Mouse (Mus musculus) urinary bladder, postnatal 14 days (tissue): ENCODE measurements around the gene Tlnrd1.

Experiments used
- DNase-seq: peaks from one replicate; pipeline ENCODE4 v3.0.0; 2021; ENCODE audit warnings: low spot score

The Tlnrd1 gene

GRCm38 (mm10) chr7:83884921-83885532, 922 bp upstream of the Tlnrd1 start:
- peak; percentile 4 for DNase-seq

DNA sequence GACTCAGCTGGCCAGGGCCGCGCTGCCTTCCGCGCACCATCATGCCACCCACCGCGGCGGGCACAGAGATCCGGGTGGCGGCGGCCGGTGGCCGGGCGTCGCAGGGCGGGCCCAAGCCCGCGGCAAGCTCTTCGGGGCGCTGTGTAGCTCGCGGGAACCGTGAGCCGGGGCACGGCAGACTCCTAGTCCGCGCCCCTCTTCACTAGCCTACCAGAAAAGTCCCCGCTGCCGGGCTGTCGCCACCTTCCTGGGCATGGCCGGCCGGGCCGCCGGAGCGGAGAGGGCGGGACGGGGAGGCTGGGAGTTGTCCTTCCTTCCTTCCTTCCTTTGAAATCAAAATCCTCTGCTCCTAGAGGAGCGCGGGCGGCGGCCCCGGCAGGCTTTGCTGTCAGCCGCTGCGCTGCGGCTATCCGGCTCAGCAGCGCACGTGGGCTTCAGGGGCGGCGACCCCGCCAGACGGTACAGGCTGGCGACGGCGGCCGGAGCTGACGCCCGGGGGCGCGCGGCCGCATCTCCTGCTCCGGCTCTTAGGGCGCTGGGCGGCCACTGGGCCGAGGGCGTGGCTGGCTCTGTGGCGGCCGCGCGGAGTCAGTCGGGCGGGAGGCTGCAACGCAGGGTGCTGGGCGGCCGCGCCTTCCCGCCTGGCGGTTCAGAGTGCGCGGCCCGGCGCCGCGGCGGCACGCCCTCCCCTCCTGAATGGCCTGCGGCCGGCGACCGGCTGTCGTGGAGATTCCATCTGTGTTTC, 657 bp downstream of the Tlnrd1 start:
- DNase-seq = peak; percentile 80

DNA sequence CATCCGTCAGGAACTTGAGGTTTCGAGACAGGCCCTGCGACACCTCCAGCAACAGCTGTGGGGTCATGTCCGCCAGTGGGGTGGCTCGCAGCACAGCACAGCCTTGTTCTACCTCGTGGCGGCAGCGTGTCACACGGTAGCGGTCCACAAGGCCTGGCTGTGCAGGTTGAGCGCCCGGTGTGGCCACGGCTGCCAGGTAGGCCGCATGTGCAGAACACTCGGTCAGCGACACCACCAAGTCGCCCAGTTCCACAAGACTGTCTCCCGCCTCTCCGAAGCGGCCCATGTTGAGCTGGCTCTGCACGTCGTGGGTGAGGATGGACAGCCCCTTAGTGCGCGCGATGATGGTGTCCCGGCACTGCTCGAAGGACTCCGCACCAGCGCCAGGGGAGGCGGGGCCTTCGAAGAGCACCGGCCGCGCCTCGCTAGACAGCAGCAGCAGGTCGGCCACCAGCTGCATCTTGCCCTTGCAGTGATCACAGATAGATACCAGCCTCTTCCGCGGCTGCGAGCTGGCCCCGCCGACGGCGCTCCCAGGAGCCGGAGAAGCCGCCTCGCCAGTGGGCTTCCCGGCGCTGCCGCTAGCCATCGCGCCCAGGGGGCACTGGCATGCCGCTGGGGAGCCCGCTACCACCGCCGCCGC, 1.4 kb downstream of the Tlnrd1 start:
- peak; percentile 63 for DNase-seq

DNA sequence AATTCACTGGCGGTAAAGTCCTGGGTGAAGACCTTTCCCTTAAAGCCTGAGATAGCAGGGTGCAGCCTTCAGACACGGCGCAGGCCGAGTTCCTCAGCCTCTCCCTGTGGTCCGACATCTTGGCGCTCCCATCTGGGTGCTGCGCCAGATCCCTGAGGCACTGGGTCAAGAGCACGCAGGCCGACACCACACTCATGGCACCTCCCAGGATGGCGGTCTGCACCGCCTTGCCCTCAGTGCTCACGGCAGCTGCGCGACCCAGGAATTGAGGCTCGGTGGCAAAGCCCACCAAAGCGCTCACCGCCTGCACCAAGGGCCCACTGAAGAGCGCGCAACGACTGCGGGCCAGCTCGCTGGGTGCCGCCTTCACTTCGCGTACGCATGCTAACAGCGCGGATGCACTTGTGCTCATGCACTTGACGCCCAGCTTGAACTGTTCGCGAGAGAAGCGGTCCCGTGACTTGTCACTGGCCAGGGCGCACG, 1.9 kb downstream of the Tlnrd1 start:
- DNase-seq = peak; percentile 4

- no peak for DNase-seq
Observed at GRCm38 (mm10) chr7:83878676-83879448, 5.2 kb downstream of the Tlnrd1 start.

DNA sequence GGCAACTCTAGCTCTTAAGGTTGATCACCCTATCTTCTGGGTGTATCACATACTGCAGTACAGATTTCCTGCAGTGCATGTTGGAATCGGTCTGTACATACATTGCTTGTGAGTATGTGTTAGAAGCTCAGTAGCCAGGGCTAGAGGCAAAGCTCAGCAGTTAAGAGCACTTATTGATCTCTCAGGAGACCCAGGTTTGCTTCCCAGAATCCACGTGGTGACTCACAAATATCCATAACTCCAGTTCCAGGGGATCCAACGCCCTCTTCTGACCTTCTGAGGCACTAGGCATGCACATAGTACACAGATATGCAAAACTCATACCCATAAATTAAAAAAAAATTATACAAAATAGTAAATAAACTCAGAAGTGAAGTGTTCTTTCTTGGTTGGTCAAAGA, 7.0 kb downstream of the Tlnrd1 start:
- no peak for DNase-seq

DNA sequence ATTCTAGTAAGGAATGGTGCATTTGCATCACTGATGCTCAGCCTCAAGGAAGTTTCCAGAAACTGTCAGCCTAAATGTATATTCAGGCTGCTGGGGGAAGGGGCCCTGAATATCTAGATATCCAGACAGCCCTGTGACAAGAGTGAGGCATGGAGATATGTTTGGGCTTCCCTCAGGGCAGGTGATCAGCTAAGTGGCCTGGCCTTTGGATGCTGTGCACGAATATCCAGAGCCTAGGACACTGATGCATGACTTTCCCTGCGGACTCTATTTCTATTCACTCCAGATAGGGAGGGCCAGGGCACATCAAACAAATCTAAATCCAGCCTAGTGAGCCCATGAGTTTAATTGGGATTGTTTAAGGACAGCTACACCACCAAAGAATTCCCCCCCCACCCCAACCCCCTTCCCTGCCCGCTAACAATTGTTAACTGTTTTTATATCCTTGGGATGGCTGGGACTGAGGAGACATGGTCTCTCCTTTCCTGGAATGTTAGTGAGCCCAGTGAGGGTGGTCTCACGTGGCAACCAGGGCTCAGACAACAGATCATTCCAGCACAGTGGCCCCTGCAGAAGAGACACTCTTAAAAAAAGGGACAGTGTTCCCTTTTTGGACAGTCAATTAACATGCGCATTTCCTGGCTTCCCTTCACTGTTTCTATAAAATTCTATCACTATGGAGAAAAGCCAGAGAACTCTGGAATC, 14.1 kb downstream of the Tlnrd1 start:
- no peak for DNase-seq

DNA sequence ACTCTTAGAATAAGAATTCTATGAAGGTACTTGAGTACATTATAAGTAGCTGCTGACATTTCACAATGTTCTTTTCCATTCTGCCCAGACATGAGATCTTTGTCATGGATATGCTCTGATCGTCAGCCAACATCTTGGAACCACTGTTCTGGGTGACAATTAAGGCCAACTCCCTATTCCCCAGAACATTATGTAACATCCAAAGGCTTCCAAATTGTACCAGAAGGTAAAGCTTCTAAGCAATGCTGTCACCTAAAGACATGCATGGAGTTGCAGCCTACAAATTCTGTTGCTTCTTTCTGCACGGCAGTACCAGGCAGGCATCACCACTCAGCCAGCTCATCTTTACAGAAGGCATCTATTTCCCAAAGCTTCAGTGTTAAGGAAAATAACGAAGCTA, 15.9 kb downstream of the Tlnrd1 start:
- no peak for DNase-seq

GRCm38 (mm10) chr7:83863554-83863953, 20.6 kb downstream of the Tlnrd1 start:
- no peak for DNase-seq

GRCm38 (mm10) chr7:83859378-83860083, 24.6 kb downstream of the Tlnrd1 start:
- peak; percentile 55 for DNase-seq

GRCm38 (mm10) chr7:83857921-83858320, 26.2 kb downstream of the Tlnrd1 start:
- no peak for DNase-seq

- no peak for DNase-seq
Observed at GRCm38 (mm10) chr7:83857208-83857488, 27.0 kb downstream of the Tlnrd1 start.

DNA sequence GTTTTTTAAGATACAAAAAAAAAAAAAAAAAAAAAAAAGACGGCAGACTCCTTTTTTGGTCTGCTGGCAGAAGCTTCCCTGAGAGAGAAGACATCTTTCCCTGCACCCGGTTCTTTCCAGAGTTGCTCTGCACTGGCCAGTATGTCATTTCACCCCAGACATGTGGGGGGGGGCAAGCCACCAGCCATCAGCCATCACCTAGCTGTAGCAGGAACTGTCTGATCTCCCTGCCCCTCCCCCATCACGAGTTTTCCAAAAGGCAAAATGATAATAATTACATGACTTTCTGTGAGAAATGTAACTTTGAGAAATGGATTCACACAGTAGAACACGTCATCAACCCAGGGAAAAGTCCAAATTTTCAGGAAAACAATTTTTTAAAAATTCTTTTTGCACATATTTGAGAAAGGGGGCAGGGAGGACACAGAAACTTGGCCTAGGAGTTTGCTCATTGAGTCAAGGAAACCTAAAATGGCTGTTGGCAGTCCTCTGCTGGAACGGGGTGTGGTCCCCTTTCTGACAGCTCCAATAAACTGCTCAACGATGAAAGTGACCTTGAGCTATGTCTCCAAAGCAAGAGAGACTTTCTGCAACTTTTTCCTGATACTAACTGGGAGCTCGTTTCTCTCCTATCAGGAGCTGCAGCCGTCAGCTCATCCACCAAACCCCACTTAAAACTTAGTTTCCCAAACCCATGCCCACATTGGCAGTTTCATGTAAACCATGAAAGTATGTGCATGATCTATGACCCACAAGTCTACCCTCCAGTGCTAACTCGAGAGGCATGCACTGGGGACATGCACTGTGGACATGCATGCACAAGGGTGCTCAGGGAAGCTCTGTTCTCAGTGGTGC, 27.5 kb downstream of the Tlnrd1 start:
- peak; percentile 29 for DNase-seq

DNA sequence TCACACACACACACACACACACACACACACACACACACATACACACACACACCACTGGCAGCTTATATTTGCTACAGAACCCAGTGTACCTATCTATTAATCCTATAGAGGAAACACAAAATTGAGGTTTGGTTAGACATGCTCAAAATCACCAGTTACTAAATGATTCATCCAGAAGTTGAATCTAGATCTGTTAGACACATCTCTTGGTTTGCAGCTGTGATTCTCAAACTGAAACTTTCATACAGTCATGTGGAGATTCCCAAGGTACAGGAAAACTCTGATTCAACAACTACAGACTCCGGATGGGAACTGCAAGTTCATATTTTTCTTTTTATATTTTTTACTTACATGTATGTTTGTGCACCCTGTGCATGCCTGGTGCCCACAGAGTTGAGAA, 28.9 kb downstream of the Tlnrd1 start:
- DNase-seq = no peak

DNA sequence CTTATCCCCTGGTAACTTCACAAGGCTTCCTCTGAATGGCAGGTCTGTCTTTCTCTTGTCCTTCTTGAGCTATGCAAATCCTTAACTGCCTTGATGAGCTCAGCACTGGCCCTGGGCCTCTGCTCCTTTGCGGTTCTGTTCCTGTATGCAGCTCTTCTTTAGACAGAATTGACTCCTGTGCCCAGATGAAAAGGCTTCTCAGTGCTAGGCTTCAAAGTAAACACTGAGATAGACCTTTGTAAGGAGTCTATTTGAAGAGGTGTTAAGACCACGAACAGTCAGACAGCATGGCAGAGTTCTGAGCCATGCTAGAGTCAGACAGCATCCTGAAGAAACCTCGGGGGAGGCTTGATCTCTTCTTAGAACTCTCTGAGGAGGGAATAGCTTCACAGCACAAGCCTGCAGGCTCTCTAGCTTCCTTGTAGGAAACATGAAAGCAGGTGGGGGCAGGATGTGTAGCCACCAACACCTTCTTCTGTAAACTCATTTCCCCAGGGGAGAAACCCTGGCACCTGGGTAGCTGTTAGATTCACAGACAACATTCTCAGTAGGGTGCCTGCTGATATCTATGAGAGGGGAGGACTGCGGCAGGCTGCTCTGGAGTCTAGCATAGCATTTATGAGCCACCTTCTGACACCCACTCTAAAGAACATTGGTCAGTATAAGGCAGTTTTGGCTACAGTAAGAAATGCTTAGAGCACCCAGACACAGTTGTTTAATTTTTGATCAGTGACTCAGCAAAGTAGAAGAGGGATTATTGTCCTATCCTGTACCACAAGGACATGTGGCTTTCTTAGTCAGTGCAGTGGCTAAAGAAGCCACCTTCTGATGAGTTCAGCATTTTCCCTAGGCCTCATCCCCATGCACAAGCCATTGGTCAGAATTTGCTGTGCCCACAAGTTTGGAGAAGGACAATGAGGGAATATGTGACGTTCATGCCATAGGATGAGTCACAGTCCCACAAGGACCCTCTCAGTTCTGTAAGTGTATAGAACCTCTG, 31.4 kb downstream of the Tlnrd1 start:
- DNase-seq = no peak

GRCm38 (mm10) chr7:83851569-83852380, 32.3 kb downstream of the Tlnrd1 start:
- DNase-seq = no peak

DNA sequence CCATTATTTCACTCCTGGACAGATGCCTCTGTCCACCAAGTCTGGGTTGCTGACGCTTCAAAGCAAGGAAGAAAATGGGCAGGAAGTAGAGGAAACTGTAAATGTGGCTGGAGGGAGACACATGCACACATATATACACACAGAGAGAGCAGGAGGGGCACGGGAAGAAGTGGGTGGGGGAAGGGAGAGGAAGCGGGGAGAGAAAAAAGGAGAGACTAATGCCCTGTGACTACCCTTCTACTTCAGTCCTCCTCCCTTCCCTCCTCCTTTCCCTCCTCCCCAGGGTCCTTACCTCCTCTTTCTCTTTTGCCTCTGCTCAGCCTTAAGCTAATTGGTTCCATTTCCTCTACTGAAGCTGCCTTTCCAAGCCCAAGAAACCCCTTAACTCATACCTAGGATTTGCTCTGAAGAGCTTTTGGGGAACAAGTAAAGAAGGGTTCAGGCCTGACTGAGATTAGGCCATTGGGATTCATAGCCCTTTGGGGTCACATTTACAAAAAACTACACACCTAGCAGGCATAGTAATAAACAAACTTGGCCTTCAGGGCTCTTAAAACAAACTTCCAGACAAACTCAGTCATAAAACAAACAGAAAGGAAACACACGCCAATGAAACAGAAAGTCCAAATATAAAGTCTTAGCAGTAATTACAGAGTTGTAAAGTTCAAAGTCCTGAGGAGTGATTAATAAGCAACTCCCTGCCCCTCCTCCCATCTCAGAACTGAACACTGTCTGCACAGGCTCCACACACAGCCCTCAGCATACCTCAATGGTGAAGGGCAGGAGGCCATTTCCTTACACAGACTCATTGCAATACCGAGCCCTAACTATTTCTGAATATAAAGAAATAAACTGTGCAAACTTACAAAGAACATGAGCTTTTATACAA, 36.7 kb downstream of the Tlnrd1 start:
- no peak for DNase-seq
